Mouse (Mus musculus) cerebellum, adult 11-12 months (tissue): ENCODE measurements around the gene Dhodh.

Experiments
- DNase-seq: peaks from one replicate; pipeline ENCODE4 v3.0.0; 2022

Gene Dhodh

DNA sequence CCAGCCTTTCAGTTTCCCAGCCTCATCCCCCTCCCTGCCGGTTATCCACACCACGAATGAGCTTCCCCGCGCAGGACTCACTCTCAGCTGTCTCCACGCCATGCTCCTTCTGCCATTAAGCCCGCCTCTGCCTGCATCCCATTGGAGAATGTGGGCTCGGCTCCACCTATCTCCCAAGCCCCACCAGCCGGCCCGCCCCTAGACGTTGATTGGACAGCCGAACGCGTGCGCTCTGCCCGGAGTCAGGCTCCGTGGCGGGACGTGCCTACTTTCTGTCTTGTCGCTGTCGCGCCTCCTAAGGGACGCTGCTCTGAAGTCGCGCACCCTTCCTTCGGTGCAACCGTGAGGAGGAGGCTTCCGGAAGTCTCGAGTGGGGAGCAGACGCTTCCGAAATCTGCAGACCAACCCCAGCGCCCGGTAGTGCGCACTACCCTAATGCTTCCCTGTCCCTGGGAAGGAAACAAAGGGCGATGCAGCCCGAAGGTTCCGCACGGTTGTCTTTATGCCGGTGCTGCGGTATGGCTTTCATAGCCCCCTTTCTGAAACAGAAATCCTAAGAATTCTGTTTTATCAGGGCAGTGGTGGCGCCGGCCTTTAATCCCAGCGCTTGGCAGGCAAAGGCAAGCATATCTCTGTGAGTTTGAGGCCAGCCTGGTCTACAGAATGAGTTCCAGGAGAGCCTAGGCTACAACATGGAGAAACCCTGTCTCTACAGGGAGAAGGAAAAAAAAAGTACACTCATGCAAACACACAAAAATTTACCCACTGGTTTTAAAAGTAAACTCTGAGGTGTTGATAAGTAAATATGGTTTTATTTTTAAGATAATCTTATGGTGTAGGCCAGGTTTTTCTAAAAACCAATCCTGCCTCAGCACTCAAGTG is at the start of gene Dhodh:
Dhodh (minus strand) TSS at position 403 of the 882 bp plus-strand sequence.
- peak; percentile 98 for DNase-seq

DNA sequence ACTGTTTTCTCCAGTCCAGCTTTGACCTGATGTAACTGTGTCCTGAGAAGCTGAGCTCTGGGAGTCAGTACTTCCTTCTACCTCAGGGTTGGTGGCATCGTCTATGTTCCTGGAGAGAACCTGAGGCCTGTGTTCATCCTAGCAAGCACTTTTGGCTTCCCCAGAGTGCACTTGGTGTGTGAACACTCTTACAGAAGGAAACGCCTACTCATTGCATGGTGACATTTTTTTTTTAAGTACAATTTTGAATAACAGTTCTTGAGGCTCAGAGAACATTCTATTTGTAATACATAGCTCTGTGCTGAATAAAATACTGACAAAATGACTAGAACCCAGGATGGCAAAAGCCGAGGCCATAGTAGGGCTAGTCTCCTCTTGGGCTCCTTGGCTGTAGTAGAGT is 48.4 kb upstream of the Dhodh start:
- no peak for DNase-seq

DNA sequence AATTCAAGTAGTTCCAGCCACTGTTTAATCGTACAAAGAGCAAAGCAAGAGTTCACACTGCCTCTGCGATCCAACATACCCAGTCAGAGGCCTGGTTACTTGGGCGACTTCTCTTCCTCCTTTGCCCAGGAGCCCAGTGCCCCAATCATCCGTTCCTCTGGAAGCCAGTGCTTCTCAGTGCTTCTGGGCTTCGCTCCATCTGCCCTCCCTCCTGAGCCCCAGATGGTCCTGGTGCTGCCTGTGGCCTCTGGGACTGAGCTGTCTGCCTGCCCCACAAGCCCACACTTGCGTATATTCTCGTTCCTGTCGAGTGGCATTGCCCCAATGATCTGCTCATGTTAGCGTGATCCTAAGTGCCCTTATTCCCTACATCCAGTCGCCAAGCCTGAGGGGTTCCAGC is 42.3 kb upstream of the Dhodh start:
- peak; percentile 23 for DNase-seq

- no peak for DNase-seq
Observed at GRCm38 (mm10) chr8:109648469-109648868, 40.0 kb upstream of the Dhodh start.

DNA sequence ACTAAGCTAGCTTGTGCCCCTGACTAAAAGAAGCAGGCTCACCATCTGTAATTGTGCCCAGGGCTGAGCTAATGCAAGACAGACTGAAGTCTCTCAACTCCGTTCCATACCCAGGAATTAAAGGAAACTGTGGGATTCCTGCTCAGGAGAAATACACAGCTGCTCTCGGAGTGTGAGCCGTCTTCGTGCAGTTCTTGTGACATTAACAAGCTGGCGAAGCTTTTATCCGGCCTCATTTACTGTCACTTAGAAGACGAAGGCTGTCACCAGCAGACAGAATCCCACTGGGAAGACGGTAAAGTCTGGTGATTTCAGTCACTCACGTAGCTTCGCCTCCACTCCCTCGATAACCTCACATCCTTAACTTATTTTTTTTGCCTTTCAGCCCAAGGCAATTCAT is 38.9 kb upstream of the Dhodh start:
- DNase-seq, result no peak

- DNase-seq, result no peak
Observed at GRCm38 (mm10) chr8:109641236-109641635, 32.8 kb upstream of the Dhodh start.

DNA sequence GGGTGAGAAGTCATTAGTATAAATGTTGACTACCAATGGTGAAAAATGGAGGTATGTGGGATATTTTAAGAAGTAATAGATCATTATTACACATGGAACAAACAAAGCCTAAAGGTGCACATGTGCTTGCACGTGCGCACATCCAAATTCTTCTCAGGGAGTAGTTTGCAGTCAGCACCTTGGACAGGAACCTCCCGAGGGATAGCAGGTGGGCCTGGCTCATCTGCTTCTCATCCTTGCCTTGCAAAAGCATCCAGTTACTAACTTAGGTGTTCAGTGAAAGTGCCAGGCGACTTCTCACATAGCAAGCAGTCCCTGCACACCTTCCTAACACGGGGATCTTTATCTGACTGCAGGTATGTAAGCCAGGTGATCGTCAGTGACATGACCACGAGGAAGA is 31.9 kb upstream of the Dhodh start:
- no peak for DNase-seq

- no peak for DNase-seq
Observed at GRCm38 (mm10) chr8:109638851-109639250, 30.4 kb upstream of the Dhodh start.

DNA sequence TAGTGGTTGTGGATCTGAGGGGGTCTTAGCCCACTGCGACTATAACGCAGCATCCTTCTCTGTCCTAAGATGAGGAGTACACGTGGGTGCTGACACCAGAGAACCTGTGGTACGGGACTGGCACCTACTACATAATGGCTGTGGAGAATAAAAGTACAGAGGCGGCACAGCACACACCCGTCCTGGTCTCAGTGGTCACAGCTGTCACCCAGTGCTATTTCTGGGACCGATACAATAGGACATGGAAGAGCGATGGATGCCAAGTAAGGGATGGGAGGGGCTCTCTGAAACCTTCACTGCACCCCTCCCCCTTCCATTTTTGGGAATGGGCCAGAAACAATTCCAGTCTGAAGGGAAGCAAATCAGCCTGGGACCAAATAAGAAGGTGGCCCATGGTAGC is 26.7 kb upstream of the Dhodh start:
- DNase-seq, result no peak

- DNase-seq, result no peak
Observed at GRCm38 (mm10) chr8:109632498-109632897, 24.0 kb upstream of the Dhodh start.

DNA sequence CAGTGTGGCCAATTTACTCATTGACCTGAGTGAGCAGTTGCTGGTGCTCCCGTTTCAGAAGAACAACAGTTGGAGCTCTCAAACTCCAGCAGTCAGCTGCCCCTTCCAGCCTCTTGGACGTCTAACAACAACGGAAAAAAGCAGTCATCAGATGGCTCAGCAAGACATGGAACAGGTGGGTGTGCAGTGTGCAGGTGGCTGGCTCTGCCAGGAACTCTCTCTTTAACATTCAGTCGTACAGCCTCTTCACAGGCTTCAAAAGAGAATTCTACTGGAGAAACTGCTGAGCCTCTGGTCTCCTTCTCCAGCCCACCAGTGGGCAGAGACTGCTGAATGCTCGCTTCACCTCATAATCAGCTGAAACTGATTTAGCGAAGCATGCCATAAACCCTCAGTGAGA is 20.2 kb upstream of the Dhodh start:
- DNase-seq, result no peak

- no peak for DNase-seq
Observed at GRCm38 (mm10) chr8:109615569-109615968, 7.1 kb upstream of the Dhodh start.

DNA sequence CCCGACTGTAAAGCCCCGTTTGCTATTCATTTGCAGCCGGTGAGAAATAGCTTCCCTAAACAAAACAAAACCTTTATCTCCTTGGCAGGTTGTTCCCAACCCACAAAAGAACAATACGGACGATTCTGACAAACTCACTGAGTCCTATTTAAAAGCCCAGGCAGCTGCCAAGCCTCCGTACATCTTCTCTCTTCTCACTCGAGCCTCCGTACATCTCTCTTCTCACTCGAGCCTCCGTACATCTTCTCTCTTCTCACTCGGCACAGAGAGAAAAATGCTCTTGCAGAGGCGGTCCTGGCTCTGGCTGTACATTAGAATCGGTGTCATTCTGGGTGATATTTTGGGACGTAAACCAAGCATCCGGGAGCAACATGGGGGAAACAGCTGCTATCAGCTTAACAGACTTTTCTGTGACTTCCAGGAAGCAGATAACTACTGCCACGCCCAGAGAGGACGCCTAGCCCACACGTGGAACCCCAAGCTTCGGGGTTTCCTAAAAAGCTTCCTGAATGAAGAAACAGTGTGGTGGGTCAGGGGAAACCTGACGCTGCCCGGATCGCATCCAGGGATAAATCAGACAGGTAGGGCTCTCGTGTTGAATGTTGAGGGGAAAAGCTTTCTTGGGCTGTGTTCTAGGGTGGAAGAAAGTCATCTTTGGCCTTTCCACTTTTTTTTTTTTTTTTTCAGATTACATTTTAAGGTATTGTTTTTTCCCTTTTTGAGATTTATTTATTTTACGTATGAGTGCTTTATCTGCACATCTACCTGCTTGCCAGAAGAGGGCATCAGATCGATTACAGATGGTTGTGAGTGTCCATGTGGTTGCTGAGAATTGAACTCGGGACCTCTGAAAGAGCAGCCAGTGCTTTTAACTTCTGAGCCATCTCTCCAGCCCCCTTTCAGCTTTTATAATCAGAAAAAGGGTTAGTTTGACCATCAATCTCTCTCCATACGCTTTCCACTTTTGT is 6.1 kb upstream of the Dhodh start, which contains the start of gene Pkd1l3:
Pkd1l3 (plus strand) TSS at position 275 of the 968 bp plus-strand sequence.
- no peak for DNase-seq

DNA sequence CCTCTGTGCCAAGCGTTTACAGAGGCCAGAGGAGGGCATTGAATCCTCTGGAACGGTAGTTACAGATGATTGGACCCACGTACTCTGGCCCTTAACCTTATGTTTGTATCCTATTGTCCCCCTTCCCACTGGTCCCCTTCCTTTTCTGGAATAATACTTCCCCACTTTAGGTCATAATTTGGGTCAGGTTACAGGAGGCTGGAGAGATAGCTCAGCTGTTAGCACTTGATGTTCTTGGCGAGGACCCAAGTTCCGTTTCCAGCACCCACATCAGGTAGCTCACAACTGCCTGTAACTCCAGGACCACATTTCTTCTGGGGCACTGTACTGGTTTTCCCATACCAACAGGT is 655 bp upstream of the Dhodh start:
- peak; percentile 45 for DNase-seq

GRCm38 (mm10) chr8:109607650-109608049 is 823 bp downstream of the Dhodh start:
- DNase-seq, result peak; percentile 33

GRCm38 (mm10) chr8:109606725-109607124 is 1.7 kb downstream of the Dhodh start:
- DNase-seq, result no peak

DNA sequence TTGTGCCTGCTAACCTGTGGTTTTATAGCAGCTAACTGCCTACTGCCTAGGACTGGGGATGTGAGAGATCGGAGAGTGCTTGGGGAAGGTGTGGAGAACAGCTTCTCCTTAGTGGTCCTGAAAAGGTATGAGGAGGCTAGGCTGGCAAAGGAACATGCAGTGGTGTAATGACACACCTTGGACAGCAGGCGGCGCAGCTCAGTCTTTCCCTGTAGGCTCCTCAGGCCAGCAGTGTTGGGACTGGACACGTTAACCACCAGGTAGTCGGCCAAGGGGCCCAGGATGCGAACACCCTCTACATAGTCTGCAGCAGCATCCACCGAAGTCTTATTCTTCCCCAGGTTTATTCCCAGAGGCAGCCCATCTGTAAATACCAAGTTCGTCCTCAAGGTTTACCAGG is 12.6 kb downstream of the Dhodh start:
- peak; percentile 11 for DNase-seq

- DNase-seq, result no peak
Observed at GRCm38 (mm10) chr8:109593117-109593788, 15.2 kb downstream of the Dhodh start.

DNA sequence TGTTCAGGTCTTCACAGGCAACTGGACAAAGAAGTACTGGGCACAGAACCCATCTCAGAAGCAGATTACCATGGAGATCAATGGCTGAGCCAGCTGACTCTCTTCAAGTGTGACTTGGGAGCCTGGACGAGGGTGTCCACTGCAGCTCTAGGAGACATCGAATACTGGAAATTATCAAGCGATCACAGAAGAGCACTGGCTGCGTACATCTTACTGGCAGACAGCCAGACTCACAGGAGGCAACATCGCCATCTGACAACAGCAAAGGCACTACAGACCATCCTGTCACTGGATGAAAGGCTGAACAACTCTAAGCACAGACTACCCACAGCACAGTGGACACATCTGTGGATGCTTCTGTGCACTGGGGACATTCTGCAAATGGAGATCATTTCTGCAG is 16.3 kb downstream of the Dhodh start:
- no peak for DNase-seq

DNA sequence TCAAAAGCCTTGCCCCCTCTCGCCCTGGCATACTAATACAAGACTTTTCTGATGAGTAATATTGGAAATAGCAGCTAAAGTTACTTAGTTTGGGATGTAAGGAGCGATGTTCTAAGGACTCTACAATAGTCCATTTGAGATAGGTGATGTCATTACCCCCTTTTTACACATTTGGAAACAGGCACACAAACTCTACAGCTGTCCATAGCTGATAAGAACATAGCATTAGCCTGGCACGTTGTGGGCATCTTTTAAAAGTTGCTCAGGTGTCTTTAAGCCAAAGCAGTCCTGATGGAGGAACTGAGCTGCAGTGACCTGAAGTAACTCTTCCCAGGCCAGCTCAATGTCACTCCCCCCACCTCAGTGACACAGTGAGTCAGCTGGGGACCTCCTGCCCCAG is 17.1 kb downstream of the Dhodh start:
- DNase-seq, result no peak

DNA sequence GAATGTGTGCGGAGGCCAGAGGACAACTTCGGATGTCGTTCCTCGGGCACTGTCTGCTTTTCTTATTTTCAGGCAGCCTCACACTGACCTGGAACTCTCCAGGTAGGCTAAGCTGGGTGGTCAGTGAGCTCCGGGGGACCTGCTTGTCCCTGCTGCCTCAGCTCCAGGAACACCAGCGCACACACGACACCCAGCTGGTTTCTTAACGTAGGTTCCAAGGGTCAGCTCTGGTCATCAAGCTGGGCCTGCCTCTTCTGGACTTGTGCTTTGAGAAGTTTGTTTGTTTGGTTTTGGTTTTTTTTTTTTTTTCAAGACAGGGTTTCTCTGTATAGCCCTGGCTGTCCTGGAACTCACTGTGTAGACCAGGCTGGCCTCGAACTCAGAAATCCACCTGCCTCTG is 17.6 kb downstream of the Dhodh start:
- no peak for DNase-seq

DNA sequence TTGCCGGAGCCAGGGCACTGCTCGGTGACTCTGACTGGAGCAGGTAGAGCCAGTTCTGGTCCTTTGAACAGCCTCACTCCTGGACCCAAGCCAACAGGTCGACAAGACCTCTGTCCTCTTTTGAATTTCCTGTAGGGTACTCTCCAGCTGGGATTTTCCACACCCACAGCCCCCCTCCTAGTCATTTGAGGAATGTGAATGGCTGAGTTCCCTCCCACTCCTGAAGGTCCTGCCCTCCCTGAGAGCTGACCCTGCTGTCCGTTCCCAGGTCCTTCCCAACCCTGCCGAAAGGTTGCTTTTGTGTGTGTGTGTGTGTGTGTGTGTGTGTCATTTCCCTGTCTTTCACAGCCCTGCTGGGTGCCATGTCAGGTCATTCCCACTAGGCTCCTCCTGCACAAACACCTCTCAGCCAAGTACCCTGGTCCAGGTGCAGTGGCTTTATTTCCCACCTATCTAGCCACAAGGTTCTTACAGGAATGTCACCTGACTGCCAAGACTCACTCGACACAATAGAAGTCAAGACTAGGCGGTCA is 21.4 kb downstream of the Dhodh start:
- DNase-seq, result no peak

DNA sequence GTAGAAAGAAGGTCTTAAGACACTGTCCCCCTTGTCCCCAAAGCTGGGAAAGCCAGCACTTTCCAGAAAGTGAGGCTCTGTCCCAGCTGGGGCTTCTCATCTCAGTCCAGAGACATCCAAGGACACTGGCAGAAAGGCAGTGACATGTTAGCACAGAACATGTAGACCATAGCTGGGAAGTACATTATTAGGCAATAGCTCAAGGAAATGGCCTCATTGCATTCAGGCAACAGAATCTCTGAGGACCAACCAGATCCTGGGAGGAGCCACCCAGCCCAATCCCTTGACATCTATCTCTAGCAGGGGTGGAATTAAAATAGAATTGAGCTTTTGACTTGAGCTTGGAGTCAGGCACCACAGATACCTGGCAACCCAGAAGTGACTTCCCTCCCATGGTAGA is 22.8 kb downstream of the Dhodh start:
- no peak for DNase-seq
